8 mouse cellular contexts compared by ENCODE assay signal in the genomic region with DNA sequence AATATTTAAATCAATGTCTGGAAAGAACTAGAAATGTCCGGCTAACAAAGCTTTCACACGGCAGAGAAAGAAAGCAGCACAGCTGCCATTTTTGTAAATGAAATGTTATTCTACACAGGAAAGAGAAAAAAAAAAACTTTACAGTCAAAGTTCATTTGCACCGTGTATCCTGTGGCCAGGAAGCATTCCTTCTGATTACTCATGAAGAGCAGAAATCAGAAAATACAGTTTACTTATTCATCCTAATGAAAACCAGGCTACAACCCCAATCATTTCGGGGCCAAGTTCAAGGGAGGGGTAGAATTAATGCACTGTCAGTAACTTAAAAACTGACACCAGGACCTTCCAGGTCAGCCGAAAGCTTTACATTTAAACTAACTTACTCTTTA. TPM values are rescaled to one million over a fixed set of nuclear protein-coding genes. Genes with fewer than 3 reads are reported as not detected.
DNase-seq lines count a peak whose midpoint lies in the region; ATAC-seq and TF ChIP-seq lines count a peak whose summit lies in the region.

No protein-coding gene starts in this region.

- TF ChIP-seq CTCF in lung, embryonic 14.5 days (IDR thresholded peaks at IDR 0.05; ENCODE audit: low read depth), result no peak

- 8% methylated on average over 5 of the region's 5 CpGs for WGBS in lung, embryonic 14.5 days
- 11% methylated on average over 5 of the region's 5 CpGs for WGBS in embryonic facial prominence, embryonic 13.5 days
- 6% methylated on average over 5 of the region's 5 CpGs for WGBS in kidney, embryonic 16.5 days
- WGBS in neural tube, embryonic 15.5 days, result 44% methylated on average over 5 of the region's 5 CpGs

- no peaks in the 10 kb centered on the region for H3K27me3 ChIP-seq in lung, embryonic 14.5 days (ENCODE audit: insufficient read depth, low read length)
- no peaks in the 10 kb centered on the region for H3K27me3 ChIP-seq in embryonic facial prominence, embryonic 13.5 days
- H3K27me3 ChIP-seq in kidney, embryonic 16.5 days (ENCODE audit: insufficient read depth, low read length), result no peaks in the 10 kb centered on the region
- H3K27me3 ChIP-seq in neural tube, embryonic 15.5 days (replicated peaks), result 0 out of 2 replicates have a peak, but pooled peaks cover 13% of the 10 kb centered on the region

- peak overlapping the region; percentile 89 for H3K9ac ChIP-seq in lung, embryonic 14.5 days
- H3K9ac ChIP-seq in embryonic facial prominence, embryonic 13.5 days, result peak overlapping the region; percentile 91
- peak overlapping the region; percentile 96 for H3K9ac ChIP-seq in kidney, embryonic 16.5 days (replicated peaks; ENCODE audit: low read length)
- H3K9ac ChIP-seq in neural tube, embryonic 15.5 days (replicated peaks), result no peak overlapping the region

- ATAC-seq in lung, embryonic 14.5 days (ENCODE audit: insufficient read depth), result no peak
- no peak for ATAC-seq in embryonic facial prominence, embryonic 13.5 days (ENCODE audit: insufficient number of reproducible peaks, insufficient read depth, low FRiP score, low TSS enrichment, low read depth)
- ATAC-seq in kidney, embryonic 16.5 days (ENCODE audit: low FRiP score, low TSS enrichment), result no peak
- ATAC-seq in neural tube, embryonic 15.5 days (ENCODE audit: low FRiP score), result no peak

- H3K4me2 ChIP-seq in lung, embryonic 14.5 days, result peak overlapping the region; percentile 84
- peak overlapping the region; percentile 77 for H3K4me2 ChIP-seq in embryonic facial prominence, embryonic 13.5 days
- H3K4me2 ChIP-seq in kidney, embryonic 16.5 days (replicated peaks; ENCODE audit: low read depth, low read length), result peak overlapping the region; percentile 67
- H3K4me2 ChIP-seq in neural tube, embryonic 15.5 days, result peak overlapping the region; percentile 85

- DNase-seq in lung, embryonic 14.5 days, result peak; percentile 53
- DNase-seq in lung, postnatal 4 days, result no peak
- DNase-seq in right cerebral cortex, postnatal 10 days (ENCODE audit: low spot score in 2 of 2), result no peak
- no peak for DNase-seq in adrenal gland, adult 8-10 months
- no peak for DNase-seq in testis, postnatal 10 days (ENCODE audit: low spot score)

- H3K4me1 ChIP-seq in lung, embryonic 14.5 days (ENCODE audit: insufficient read depth), result peaks cover 14% of the 10 kb centered on the region
- peaks cover 48% of the 10 kb centered on the region for H3K4me1 ChIP-seq in embryonic facial prominence, embryonic 13.5 days
- H3K4me1 ChIP-seq in kidney, embryonic 16.5 days (ENCODE audit: insufficient read depth, low read length), result peaks cover 67% of the 10 kb centered on the region
- H3K4me1 ChIP-seq in neural tube, embryonic 15.5 days, result peaks cover 28% of the 10 kb centered on the region

- no peaks in the 10 kb centered on the region for H3K9me3 ChIP-seq in lung, embryonic 14.5 days (ENCODE audit: low read depth, low read length)
- no peaks in the 10 kb centered on the region for H3K9me3 ChIP-seq in embryonic facial prominence, embryonic 13.5 days
- H3K9me3 ChIP-seq in kidney, embryonic 16.5 days (ENCODE audit: low read length), result no peaks in the 10 kb centered on the region
- no peaks in the 10 kb centered on the region for H3K9me3 ChIP-seq in neural tube, embryonic 15.5 days (replicated peaks)

- H3K27ac ChIP-seq in lung, embryonic 14.5 days (ENCODE audit: low read depth), result peak overlapping the region; percentile 99
- peak overlapping the region; percentile 98 for H3K27ac ChIP-seq in embryonic facial prominence, embryonic 13.5 days
- H3K27ac ChIP-seq in kidney, embryonic 16.5 days (ENCODE audit: low read length), result peak overlapping the region; percentile 99
- H3K27ac ChIP-seq in neural tube, embryonic 15.5 days (replicated peaks), result no peak overlapping the region; the same call in 1 of the 2 replicates

- peak overlapping the region; percentile 83 for H3K4me3 ChIP-seq in lung, embryonic 14.5 days (ENCODE audit: low read depth, low read length)
- peak overlapping the region; percentile 83 for H3K4me3 ChIP-seq in embryonic facial prominence, embryonic 13.5 days
- H3K4me3 ChIP-seq in kidney, embryonic 16.5 days (ENCODE audit: low read length), result peak overlapping the region; percentile 98
- peak overlapping the region; percentile 57 for H3K4me3 ChIP-seq in neural tube, embryonic 15.5 days (replicated peaks)

- H3K36me3 ChIP-seq in lung, embryonic 14.5 days (ENCODE audit: insufficient read depth), result peaks cover 4% of the 10 kb centered on the region; the same call in 1 of the 2 replicates
- H3K36me3 ChIP-seq in embryonic facial prominence, embryonic 13.5 days, result no peaks in the 10 kb centered on the region
- H3K36me3 ChIP-seq in kidney, embryonic 16.5 days (ENCODE audit: insufficient read depth, low read length), result no peaks in the 10 kb centered on the region
- H3K36me3 ChIP-seq in neural tube, embryonic 15.5 days, result no peaks in the 10 kb centered on the region

RNA-seq across cellular contexts. Expression of a gene that starts 1.9 kb away (rescaled TPM):
- 73.9 and 84.5 TPM in 2 replicates for polyA plus RNA-seq in lung, embryonic 14.5 days (2014; fragmentation: Nextera tagmentation; extraction: Ambion mirVana)
- 39.4 and 41.5 TPM in 2 replicates for polyA plus RNA-seq in embryonic facial prominence, embryonic 13.5 days (2015; fragmentation: Nextera tagmentation; extraction: Ambion mirVana)
- polyA plus RNA-seq in kidney, embryonic 16.5 days (2015; fragmentation: Nextera tagmentation; extraction: Ambion mirVana), result 87.7 and 90.7 TPM in 2 replicates
- polyA plus RNA-seq in neural tube, embryonic 15.5 days (2015; fragmentation: Nextera tagmentation; extraction: Ambion mirVana), result 12.1 and 23.3 TPM in 2 replicates
- 100 to 1,000 TPM in 3 of 4 experiments, 10 to 100 TPM in 1; 93.7 to 115 (median 107) TPM for total RNA-seq in adrenal gland, adult 8-10 months (2022)

RNA-seq across cellular contexts. Expression of a gene that starts 43.5 kb away (rescaled TPM):
- 302 and 305 TPM in 2 replicates for polyA plus RNA-seq in lung, embryonic 14.5 days (2014; fragmentation: Nextera tagmentation; extraction: Ambion mirVana)
- polyA plus RNA-seq in embryonic facial prominence, embryonic 13.5 days (2015; fragmentation: Nextera tagmentation; extraction: Ambion mirVana), result 269 and 343 TPM in 2 replicates
- polyA plus RNA-seq in kidney, embryonic 16.5 days (2015; fragmentation: Nextera tagmentation; extraction: Ambion mirVana), result 281 and 293 TPM in 2 replicates
- 171 and 210 TPM in 2 replicates for polyA plus RNA-seq in neural tube, embryonic 15.5 days (2015; fragmentation: Nextera tagmentation; extraction: Ambion mirVana)
- 100 to 1,000 TPM; 269 to 378 (median 343) TPM for total RNA-seq in adrenal gland, adult 8-10 months (2022)
